Mouse (Mus musculus) right cerebral cortex, postnatal 4 days (tissue): Measurements from ENCODE around the gene Lrp1.

Source experiments
- DNase-seq: peaks from one replicate; pipeline ENCODE4 v3.0.0-alpha.2; 2022

Lrp1 gene

GRCm38 (mm10) chr10:127614236-127615033 lies 6.5 kb downstream of the Lrp1 start:
- DNase-seq = no peak

GRCm38 (mm10) chr10:127612079-127612775 lies 8.7 kb downstream of the Lrp1 start:
- DNase-seq = no peak

- DNase-seq = no peak
These were observed 10.9 kb downstream of the Lrp1 start for GRCm38 (mm10) chr10:127610066-127610415.

GRCm38 (mm10) chr10:127609415-127610065 lies 11.4 kb downstream of the Lrp1 start:
- DNase-seq = no peak

GRCm38 (mm10) chr10:127607059-127607458 lies 13.9 kb downstream of the Lrp1 start:
- DNase-seq = no peak

GRCm38 (mm10) chr10:127605756-127606155 lies 15.2 kb downstream of the Lrp1 start:
- DNase-seq = no peak

- DNase-seq = no peak
These were observed 15.7 kb downstream of the Lrp1 start for GRCm38 (mm10) chr10:127605251-127605547.

- no peak for DNase-seq
These were observed 16.3 kb downstream of the Lrp1 start for GRCm38 (mm10) chr10:127604465-127605250.

- no peak for DNase-seq
These were observed 17.2 kb downstream of the Lrp1 start for GRCm38 (mm10) chr10:127603437-127604371.

GRCm38 (mm10) chr10:127602194-127602593 lies 18.8 kb downstream of the Lrp1 start:
- no peak for DNase-seq

- DNase-seq = no peak
These were observed 21.0 kb downstream of the Lrp1 start for GRCm38 (mm10) chr10:127599779-127600541.

- DNase-seq = no peak
These were observed 21.7 kb downstream of the Lrp1 start for GRCm38 (mm10) chr10:127599252-127599651.

- DNase-seq = no peak
These were observed 22.3 kb downstream of the Lrp1 start for GRCm38 (mm10) chr10:127598607-127599006.

- DNase-seq = no peak
These were observed 23.5 kb downstream of the Lrp1 start for GRCm38 (mm10) chr10:127597311-127597901.

- peak; percentile 46 for DNase-seq
These were observed 24.5 kb downstream of the Lrp1 start for GRCm38 (mm10) chr10:127596321-127596941.

- DNase-seq = no peak
These were observed 25.8 kb downstream of the Lrp1 start for GRCm38 (mm10) chr10:127594930-127595715.

- DNase-seq = no peak
These were observed 26.5 kb downstream of the Lrp1 start for GRCm38 (mm10) chr10:127594405-127594804.

- DNase-seq = no peak
These were observed 28.1 kb downstream of the Lrp1 start for GRCm38 (mm10) chr10:127592850-127593249.

- DNase-seq = no peak
These were observed 28.5 kb downstream of the Lrp1 start for GRCm38 (mm10) chr10:127592423-127592822.

GRCm38 (mm10) chr10:127591514-127591913 lies 29.4 kb downstream of the Lrp1 start:
- DNase-seq = no peak
